Mouse (Mus musculus) kidney, adult 2 months (tissue): ENCODE measurements around the gene Golph3.

Experiments
- CTCF ChIP-seq: fragments of 200-500 bp; conservative IDR thresholded peaks from 2 replicates; pipeline ENCODE4 v1.5.1; 2011; ENCODE audit warnings: low read depth, mild to moderate bottlenecking, control low read depth, low read length, moderate library complexity, mixed read lengths; ENCODE audit not compliant: insufficient read depth, insufficient read length
- POLR2A ChIP-seq: fragments of 200-500 bp; IDR thresholded peaks from one replicate; pipeline ENCODE4 v1.6.1; 2011; ENCODE audit warnings: low read depth, low read length, control low read depth

DNA sequence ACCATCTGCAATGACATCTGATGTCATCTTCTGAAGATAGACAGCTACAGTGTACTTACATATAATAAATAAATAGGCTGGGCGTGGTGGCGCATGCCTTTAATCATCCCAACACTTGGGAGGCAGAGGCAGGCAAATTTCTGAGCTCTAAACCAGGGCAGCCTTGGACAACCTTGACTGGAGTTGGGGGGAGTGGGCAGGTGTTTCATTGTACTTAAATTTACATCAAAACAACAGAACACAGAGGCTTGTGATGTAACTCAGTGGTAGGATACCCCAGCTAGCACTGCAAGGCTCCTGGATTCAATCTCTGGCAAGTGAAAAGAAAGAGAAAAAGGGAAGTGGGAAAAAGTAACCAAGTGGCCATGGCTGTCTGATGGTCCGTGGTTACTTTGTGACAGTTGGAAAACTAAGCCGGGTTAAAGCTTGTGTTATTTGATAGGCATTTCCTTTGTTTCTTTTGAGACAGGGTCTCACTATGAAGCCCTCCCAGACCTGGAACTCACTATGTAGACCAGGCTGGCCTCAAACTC is 46.1 kb upstream of the Golph3 start:
- TF ChIP-seq CTCF (no peak), POLR2A (no peak)
